Mouse (Mus musculus) forebrain, postnatal 0 days (tissue): ENCODE measurements around the gene Gm10024. TPM values are rescaled to one million over a fixed set of nuclear protein-coding genes. Genes with fewer than 3 reads are reported as not detected.
"Not testable (repeated sequence)": the region's sequence is repeated elsewhere in the genome, so short reads cannot be mapped to it uniquely, and the experiment has no call there.

Source experiments
- ATAC-seq: fragments of 200-750 bp; cut with Nextera tagmentation; 2 replicates; pipeline ENCODE4 v1.8.0; 2017; ENCODE audit warnings: mild to moderate bottlenecking, moderate library complexity
- DNase-seq: peaks from one replicate; pipeline ENCODE4 v3.0.0-alpha.2; 2015
- H3K27ac ChIP-seq: fragments of 300-500 bp; sonication (generic); 2 replicates; pipeline ENCODE4 v1.5.1; 2014; ENCODE audit warnings: low read depth, mild to moderate bottlenecking, antibody characterized with exemption, low read length, moderate library complexity, mixed read lengths
- H3K27me3 ChIP-seq: fragments of 300-500 bp; sonication (generic); 2 replicates; pipeline ENCODE4 v1.6.1; 2014; ENCODE audit warnings: mild to moderate bottlenecking, low read length, mixed read lengths; ENCODE audit not compliant: insufficient read depth
- H3K36me3 ChIP-seq: fragments of 300-500 bp; sonication (generic); 2 replicates; pipeline ENCODE4 v1.6.1; 2014; ENCODE audit warnings: mild to moderate bottlenecking, moderate library complexity; ENCODE audit not compliant: insufficient read depth
- H3K4me1 ChIP-seq: fragments of 300-500 bp; sonication (generic); 2 replicates; pipeline ENCODE4 v1.6.1; 2014; ENCODE audit warnings: antibody characterized with exemption; ENCODE audit not compliant: insufficient read depth
- H3K4me2 ChIP-seq: fragments of 300-500 bp; sonication (generic); 2 replicates; pipeline ENCODE4 v1.6.1; 2014; ENCODE audit warnings: low read depth, mild to moderate bottlenecking, moderate library complexity
- H3K4me3 ChIP-seq: fragments of 300-500 bp; sonication (generic); 2 replicates; pipeline ENCODE4 v1.5.1; 2014; ENCODE audit warnings: low read depth, low read length, mixed read lengths
- H3K9ac ChIP-seq: fragments of 300-500 bp; sonication (generic); 2 replicates; pipeline ENCODE4 v1.6.1; 2014; ENCODE audit warnings: mild to moderate bottlenecking
- H3K9me3 ChIP-seq: fragments of 300-500 bp; sonication (generic); 2 replicates; pipeline ENCODE4 v1.6.1; 2016; ENCODE audit warnings: low read length
- CTCF ChIP-seq: sonication (generic); IDR thresholded peaks from 2 replicates; pipeline ENCODE4 v1.5.1; 2016; ENCODE audit warnings: antibody characterized with exemption, control low read depth, low read depth
- WGBS: fragments of 180-500 bp; shearing (Covaris S2); extraction: QIAGEN DNeasy Blood & Tissue Kit; methylation state at CpG from one replicate; pipeline ENCODE4 v1.1.7; 2014; 5-methylcytosine and 5-hydroxymethylcytosine counted together
- polyA plus RNA-seq: library from polyadenylated mRNA; unstranded; fragments of >200 nt; fragmentation: Nextera tagmentation; extraction: Ambion mirVana; gene quantifications from 2 replicates; pipeline ENCODE4 v1.2.1, GENCODE M21; 2015
- total RNA-seq: library from RNA; depleted of rRNA; stranded (reverse); fragments of >200 nt; gene quantifications from 2 replicates; pipeline ENCODE4 v1.2.3, GENCODE M21; 2014

Gene Gm10024
- total and polyA plus RNA-seq, 2 experiments from 2014 or later: not detected

- Histone ChIP-seq H3K4me2 (peak overlapping the region; percentile 68), H3K4me1 (peaks cover 7% of the 10 kb centered on the region), H3K4me3 (peak overlapping the region; percentile 35), H3K9ac (peak overlapping the region; percentile 22; the same call in 1 of the 2 replicates), H3K27me3 (peaks cover 9% of the 10 kb centered on the region), H3K9me3 (no peaks in the 10 kb centered on the region), H3K36me3 (no peaks in the 10 kb centered on the region), H3K27ac (no peak overlapping the region)
- TF ChIP-seq CTCF: no peak
- ATAC-seq (peak; percentile 59), DNase-seq (peak; percentile 22)
- under 1% methylated on average over 35 of the region's 35 CpGs for WGBS
Observed at GRCm38 (mm10) chr10:77677562-77677961, 33.7 kb upstream of the Gm10024 start.

GRCm38 (mm10) chr10:77682994-77683393, 28.3 kb upstream of the Gm10024 start:
- Histone ChIP-seq H3K4me1 (peaks cover 2% of the 10 kb centered on the region; the same call in 1 of the 2 replicates), H3K27me3 (peaks cover 16% of the 10 kb centered on the region), H3K4me3 (no peak overlapping the region), H3K36me3 (no peaks in the 10 kb centered on the region), H3K9me3 (no peaks in the 10 kb centered on the region), H3K4me2 (no peak overlapping the region), H3K9ac (no peak overlapping the region), H3K27ac (no peak overlapping the region)
- DNase-seq: no peak
- no peak for TF ChIP-seq CTCF
- no peak for ATAC-seq
- 72% methylated on average over 7 of the region's 7 CpGs for WGBS

- H3K27me3 ChIP-seq: peaks cover 9% of the 10 kb centered on the region; the same call in 1 of the 2 replicates
- DNase-seq (no peak), ATAC-seq (no peak)
- H3K9ac ChIP-seq: no peak overlapping the region
- H3K4me2 ChIP-seq: no peak overlapping the region
- H3K27ac ChIP-seq: no peak overlapping the region
- no peaks in the 10 kb centered on the region for H3K36me3 ChIP-seq
- no peaks in the 10 kb centered on the region for H3K4me1 ChIP-seq
- no peak overlapping the region for H3K4me3 ChIP-seq
- 41% methylated on average over 8 of the region's 8 CpGs for WGBS
- no peaks in the 10 kb centered on the region for H3K9me3 ChIP-seq
- no peak for TF ChIP-seq CTCF
Observed at GRCm38 (mm10) chr10:77684181-77684580, 27.1 kb upstream of the Gm10024 start.

GRCm38 (mm10) chr10:77685895-77686664, 25.2 kb upstream of the Gm10024 start, which contains the start of gene Tspear:
Gene Tspear (plus strand): TSS chr10:77686569.
- Histone ChIP-seq H3K4me1 (no peaks in the 10 kb centered on the region), H3K9ac (no peak within 1 kb of the TSS), H3K36me3 (no peaks in the 10 kb centered on the region), H3K27me3 (peaks cover 9% of the 10 kb centered on the region; the same call in 1 of the 2 replicates), H3K9me3 (no peaks in the 10 kb centered on the region), H3K4me3 (no peak within 1 kb of the TSS), H3K27ac (no peak within 1 kb of the TSS), H3K4me2 (no peak within 1 kb of the TSS)
- no peak for TF ChIP-seq CTCF
- ATAC-seq (no peak), DNase-seq (no peak)
- WGBS: 12% methylated on average over 22 of the region's 22 CpGs

GRCm38 (mm10) chr10:77687021-77687420, 24.2 kb upstream of the Gm10024 start:
- ATAC-seq (no peak), DNase-seq (no peak)
- Histone ChIP-seq H3K4me1 (no peaks in the 10 kb centered on the region), H3K9me3 (no peaks in the 10 kb centered on the region), H3K27me3 (peaks cover 9% of the 10 kb centered on the region; the same call in 1 of the 2 replicates), H3K4me3 (no peak overlapping the region), H3K36me3 (no peaks in the 10 kb centered on the region), H3K9ac (no peak overlapping the region), H3K27ac (no peak overlapping the region), H3K4me2 (no peak overlapping the region)
- no peak for TF ChIP-seq CTCF
- 35% methylated on average over 10 of the region's 10 CpGs for WGBS

DNA sequence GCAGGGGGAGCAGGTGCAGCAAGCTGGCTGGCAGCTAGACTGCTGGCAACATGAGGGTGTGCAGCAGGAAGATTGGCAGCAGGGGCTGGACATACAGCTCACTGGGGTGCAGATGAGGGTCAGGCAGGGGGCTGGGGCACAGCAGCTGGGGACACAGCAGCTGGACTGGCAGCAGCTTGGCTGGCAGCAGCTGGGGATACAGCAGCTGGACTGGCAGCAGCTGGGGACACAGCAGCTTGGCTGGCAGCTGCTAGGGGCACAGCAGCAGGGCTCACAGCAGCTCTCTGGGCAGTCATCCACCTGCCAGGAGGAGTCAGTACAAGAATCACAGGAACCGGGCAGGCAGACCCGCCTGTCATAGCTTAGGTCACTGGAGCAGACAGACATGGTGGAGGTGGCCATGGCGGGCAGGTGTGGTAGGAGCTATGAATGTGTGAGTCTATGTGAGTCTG, 20.9 kb upstream of the Gm10024 start, which contains the start of gene Gm19402:
Gene Gm19402 (minus strand): TSS at position 402 of the 452 bp plus-strand sequence.
- not testable (repeated sequence) for ATAC-seq, H3K27ac ChIP-seq, H3K9me3 ChIP-seq, H3K27me3 ChIP-seq, H3K4me3 ChIP-seq, H3K9ac ChIP-seq, H3K36me3 ChIP-seq, H3K4me2 ChIP-seq, DNase-seq, H3K4me1 ChIP-seq
- WGBS: 66% methylated on average over 3 of the region's 3 CpGs

- ATAC-seq (no peak), DNase-seq (no peak)
- no peak for TF ChIP-seq CTCF
- Histone ChIP-seq H3K9me3 (no peaks in the 10 kb centered on the region; the same call in 1 of the 2 replicates), H3K4me2 (no peak within 1 kb of the TSS), H3K36me3 (no peaks in the 10 kb centered on the region), H3K9ac (no peak within 1 kb of the TSS), H3K27me3 (no peaks in the 10 kb centered on the region), H3K4me3 (no peak within 1 kb of the TSS), H3K27ac (no peak within 1 kb of the TSS), H3K4me1 (no peaks in the 10 kb centered on the region)
- WGBS: 46% methylated on average over 4 of the region's 4 CpGs
Observed at GRCm38 (mm10) chr10:77697133-77697532, 14.1 kb upstream of the Gm10024 start, which contains the start of gene Gm9508. Gene Gm9508 (minus strand): TSS chr10:77697233.
